Mouse (Mus musculus): ENCODE data around the gene Ccnjl.

The Ccnjl gene

GRCm38 (mm10) chr11:43528078-43528682, 404 bp upstream of the Ccnjl start:
- DNase-seq: peak; percentile 51

GRCm38 (mm10) chr11:43530043-43530442, 1.5 kb downstream of the Ccnjl start:
- no peak for DNase-seq

- DNase-seq: no peak
Observed at GRCm38 (mm10) chr11:43531619-43532018, 3.0 kb downstream of the Ccnjl start.

- no peak for DNase-seq
Observed at GRCm38 (mm10) chr11:43537074-43537473, 8.5 kb downstream of the Ccnjl start.

GRCm38 (mm10) chr11:43539863-43540262, 11.3 kb downstream of the Ccnjl start:
- DNase-seq: no peak

- no peak for DNase-seq
Observed at GRCm38 (mm10) chr11:43543711-43544466, 15.3 kb downstream of the Ccnjl start.

GRCm38 (mm10) chr11:43544819-43545218, 16.2 kb downstream of the Ccnjl start:
- no peak for DNase-seq

- DNase-seq: no peak
Observed at GRCm38 (mm10) chr11:43545873-43546475, 17.4 kb downstream of the Ccnjl start.

- DNase-seq: no peak
Observed at GRCm38 (mm10) chr11:43546678-43547077, 18.1 kb downstream of the Ccnjl start.

GRCm38 (mm10) chr11:43548148-43548547, 19.6 kb downstream of the Ccnjl start:
- DNase-seq: peak; percentile 87

GRCm38 (mm10) chr11:43548657-43549435, 20.3 kb downstream of the Ccnjl start:
- no peak for DNase-seq

- peak; percentile 53 for DNase-seq
Observed at GRCm38 (mm10) chr11:43549701-43550100, 21.1 kb downstream of the Ccnjl start.

- no peak for DNase-seq
Observed at GRCm38 (mm10) chr11:43551756-43552155, 23.2 kb downstream of the Ccnjl start.

GRCm38 (mm10) chr11:43552675-43553074, 24.1 kb downstream of the Ccnjl start:
- no peak for DNase-seq

GRCm38 (mm10) chr11:43556538-43556937, 28.0 kb downstream of the Ccnjl start:
- no peak for DNase-seq

- no peak for DNase-seq
Observed at GRCm38 (mm10) chr11:43559515-43560292, 31.1 kb downstream of the Ccnjl start.

- DNase-seq: no peak
Observed at GRCm38 (mm10) chr11:43563654-43564244, 35.2 kb downstream of the Ccnjl start.

GRCm38 (mm10) chr11:43565414-43565813, 36.8 kb downstream of the Ccnjl start:
- no peak for DNase-seq

GRCm38 (mm10) chr11:43565852-43566251, 37.3 kb downstream of the Ccnjl start:
- no peak for DNase-seq

- no peak for DNase-seq
Observed at GRCm38 (mm10) chr11:43566696-43567095, 38.1 kb downstream of the Ccnjl start.

GRCm38 (mm10) chr11:43568263-43568662, 39.7 kb downstream of the Ccnjl start:
- DNase-seq: peak; percentile 60

- no peak for DNase-seq
Observed at GRCm38 (mm10) chr11:43569188-43569587, 40.6 kb downstream of the Ccnjl start.
